Mouse (Mus musculus) kidney, postnatal 36 days (tissue): ENCODE results near the gene Chmp2b.

Experiments used
- DNase-seq, 2 experiments: peaks; one replicate each; pipeline ENCODE4 v3.0.0; 2021 to 2022; ENCODE audit warnings: mixed read lengths in 2 of 2

Gene Chmp2b

DNA sequence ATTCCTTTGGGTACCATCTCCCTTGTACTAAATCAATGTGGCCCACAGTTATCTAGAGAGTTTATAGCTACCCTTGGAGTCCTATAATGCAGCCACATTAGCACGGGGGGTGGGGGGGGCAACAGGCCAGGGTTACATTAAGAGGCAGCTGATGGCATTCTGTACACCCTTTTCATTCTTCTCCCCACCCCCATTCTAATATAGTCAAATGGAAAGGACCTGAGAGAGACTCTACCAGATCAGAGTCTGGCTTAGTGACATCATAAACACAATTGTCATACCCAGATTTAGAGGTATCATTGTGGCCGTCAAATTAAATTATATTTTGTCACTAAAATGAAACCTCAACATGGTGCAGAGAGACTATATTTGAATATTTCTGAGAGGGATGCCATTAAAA, 36.5 kb downstream of the Chmp2b start:
- DNase-seq, result no peak

DNA sequence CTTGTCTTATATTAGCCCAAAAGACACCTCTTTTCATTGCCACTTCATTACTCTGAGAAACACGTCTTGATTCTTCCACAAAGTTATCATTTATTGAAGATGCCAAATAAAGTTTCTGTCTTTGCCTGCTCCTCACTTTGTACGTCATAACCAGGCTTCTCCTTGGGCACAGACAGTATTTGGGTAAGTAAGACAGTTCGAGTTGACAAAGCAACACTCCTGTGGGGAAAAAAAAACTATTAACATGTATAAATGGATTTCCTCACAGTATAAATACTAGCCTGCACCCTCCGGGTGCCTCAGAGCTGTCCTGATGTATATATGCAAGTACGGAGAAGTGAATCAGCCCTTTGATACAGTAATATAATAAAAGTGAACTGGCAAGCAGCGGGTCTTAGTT, 42.3 kb downstream of the Chmp2b start, which contains the start of gene Pou1f1:
Pou1f1 (plus strand) TSS at position 301 of the 400 bp plus-strand sequence.
- no peak for DNase-seq

DNA sequence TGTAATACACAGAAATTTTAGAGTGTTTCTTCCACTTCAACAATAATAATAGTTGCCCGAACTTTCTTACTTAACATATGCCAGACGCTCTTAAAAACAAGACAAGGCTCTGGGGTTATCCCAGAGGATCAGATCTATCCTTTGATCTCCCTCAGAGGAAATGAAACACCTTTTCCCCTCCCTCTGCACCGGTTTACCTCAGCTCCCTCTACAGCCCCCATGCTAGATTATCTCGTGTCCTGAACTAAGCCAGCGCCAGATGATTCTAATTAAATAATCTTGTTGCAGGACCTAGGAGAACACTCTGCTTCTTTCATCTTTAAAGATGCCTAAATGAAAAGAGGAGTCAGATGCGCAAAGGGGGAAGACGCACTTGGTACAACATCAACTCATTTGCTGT, 48.3 kb downstream of the Chmp2b start:
- no peak for DNase-seq

DNA sequence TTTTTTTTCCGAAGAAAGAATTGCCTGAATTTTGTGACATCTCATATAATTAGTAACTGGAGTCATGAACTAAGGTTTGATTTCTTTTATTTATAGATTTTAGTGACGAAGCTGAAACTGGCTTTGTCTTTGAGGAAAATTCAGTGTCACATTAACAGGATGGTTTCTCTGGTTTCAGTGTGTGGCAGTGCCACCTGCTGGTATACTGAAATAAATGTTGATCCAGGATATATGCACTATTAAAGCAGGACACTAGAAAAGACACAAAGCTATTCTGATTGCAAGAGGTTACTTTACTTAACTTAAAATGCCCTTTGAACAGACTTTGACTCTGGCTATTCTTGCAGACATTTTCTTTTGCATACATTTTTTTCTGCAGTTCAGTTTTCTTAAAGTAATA, 65.5 kb downstream of the Chmp2b start:
- DNase-seq, result peak; percentile 41 to 64

DNA sequence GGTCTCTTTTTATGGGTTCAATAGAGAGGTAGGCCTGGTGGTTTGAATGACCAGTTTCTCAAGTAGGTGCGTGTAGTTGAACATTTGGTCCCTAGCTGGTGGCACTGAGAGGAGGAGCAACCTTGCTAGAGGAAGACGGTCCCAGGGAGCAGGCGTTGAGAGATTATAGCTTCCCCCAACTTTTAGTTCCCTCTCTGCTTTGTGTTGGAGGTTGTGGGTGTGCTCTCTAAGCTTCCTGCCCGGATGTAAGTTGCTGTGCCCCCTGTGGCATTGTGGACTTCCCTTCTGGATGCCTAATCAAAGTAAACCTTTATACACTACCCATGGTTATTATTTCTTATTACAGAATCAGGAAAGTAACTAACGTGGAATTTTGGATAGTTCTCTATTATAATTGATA, 66.5 kb downstream of the Chmp2b start:
- peak in 1 of 2 experiments; percentile 4 for DNase-seq
